Mouse (Mus musculus): ENCODE results near the gene Odf3b.

Gene Odf3b

GRCm38 (mm10) chr15:89374801-89375534 lies 4.1 kb downstream of the Odf3b start:
- no peak for DNase-seq (ENCODE audit: low spot score)

GRCm38 (mm10) chr15:89374340-89374739 lies 4.7 kb downstream of the Odf3b start:
- DNase-seq (ENCODE audit: low spot score), result no peak

- DNase-seq (ENCODE audit: low spot score), result peak; percentile 83
Measured at GRCm38 (mm10) chr15:89373762-89374248, 5.3 kb downstream of the Odf3b start, which contains the start of gene Sco2. Gene Sco2, minus strand, starts transcription at chr15:89373846.

GRCm38 (mm10) chr15:89373027-89373761 lies 5.9 kb downstream of the Odf3b start:
- peak; percentile 39 for DNase-seq (ENCODE audit: low spot score)

- no peak for DNase-seq (ENCODE audit: low spot score)
Measured at GRCm38 (mm10) chr15:89372536-89372935, 6.5 kb downstream of the Odf3b start.

GRCm38 (mm10) chr15:89372068-89372467 lies 7.0 kb downstream of the Odf3b start:
- DNase-seq (ENCODE audit: low spot score), result no peak

GRCm38 (mm10) chr15:89365141-89365551 lies 13.9 kb downstream of the Odf3b start:
- no peak for DNase-seq (ENCODE audit: low spot score)

GRCm38 (mm10) chr15:89363051-89363450 lies 16.0 kb downstream of the Odf3b start:
- no peak for DNase-seq (ENCODE audit: low spot score)

GRCm38 (mm10) chr15:89358784-89359183 lies 20.3 kb downstream of the Odf3b start:
- no peak for DNase-seq (ENCODE audit: low spot score)

- no peak for DNase-seq (ENCODE audit: low spot score)
Measured at GRCm38 (mm10) chr15:89356372-89356771, 22.7 kb downstream of the Odf3b start.

- peak; percentile 80 for DNase-seq (ENCODE audit: low spot score)
Measured at GRCm38 (mm10) chr15:89355241-89356187, 23.6 kb downstream of the Odf3b start, which contains the start of the genes Lmf2 and Ncaph2. Gene Lmf2, minus strand, starts transcription at chr15:89355659. Gene Ncaph2, plus strand, starts transcription at chr15:89355719.

GRCm38 (mm10) chr15:89354455-89354854 lies 24.6 kb downstream of the Odf3b start:
- DNase-seq (ENCODE audit: low spot score), result no peak

GRCm38 (mm10) chr15:89353837-89354236 lies 25.2 kb downstream of the Odf3b start:
- no peak for DNase-seq (ENCODE audit: low spot score)

GRCm38 (mm10) chr15:89352795-89353194 lies 26.3 kb downstream of the Odf3b start:
- no peak for DNase-seq (ENCODE audit: low spot score)

GRCm38 (mm10) chr15:89352054-89352453 lies 27.0 kb downstream of the Odf3b start:
- no peak for DNase-seq (ENCODE audit: low spot score)

GRCm38 (mm10) chr15:89351302-89351701 lies 27.8 kb downstream of the Odf3b start:
- DNase-seq (ENCODE audit: low spot score), result no peak

GRCm38 (mm10) chr15:89350447-89350846 lies 28.6 kb downstream of the Odf3b start:
- DNase-seq (ENCODE audit: low spot score), result no peak

GRCm38 (mm10) chr15:89343325-89343724 lies 35.8 kb downstream of the Odf3b start:
- DNase-seq (ENCODE audit: low spot score), result no peak

- DNase-seq (ENCODE audit: low spot score), result no peak
Measured at GRCm38 (mm10) chr15:89341678-89342077, 37.4 kb downstream of the Odf3b start.

- DNase-seq (ENCODE audit: low spot score), result no peak
Measured at GRCm38 (mm10) chr15:89340136-89340535, 38.9 kb downstream of the Odf3b start.

- DNase-seq (ENCODE audit: low spot score), result no peak
Measured at GRCm38 (mm10) chr15:89339696-89340095, 39.4 kb downstream of the Odf3b start.

- no peak for DNase-seq (ENCODE audit: low spot score)
Measured at GRCm38 (mm10) chr15:89336422-89336821, 42.7 kb downstream of the Odf3b start.

All from urinary bladder, postnatal 10 days (tissue).